Mouse (Mus musculus): ENCODE data around the gene Ifnk. TPM values are rescaled to one million over a fixed set of nuclear protein-coding genes. Genes with fewer than 3 reads are reported as not detected.

Ifnk gene
- polyA plus RNA-seq, 1 experiment: not detected

- Histone ChIP-seq H3K36me3 (replicated peaks; ENCODE audit: low read length) (no peaks in the 10 kb centered on the region), H3K4me3 (replicated peaks) (no peak overlapping the region), H3K4me1 (no peaks in the 10 kb centered on the region), H3K9me3 (no peaks in the 10 kb centered on the region), H3K27me3 (replicated peaks) (no peaks in the 10 kb centered on the region)
- TF ChIP-seq GATA1 (IDR thresholded peaks at IDR 0.05; ENCODE audit: borderline replicate concordance, low read length) (no peak), FLI1 (IDR thresholded peaks at IDR 0.05; ENCODE audit: low read length) (no peak)
Observed at GRCm38 (mm10) chr4:35121060-35121459, 30.8 kb upstream of the Ifnk start.

GRCm38 (mm10) chr4:35123087-35123486, 28.8 kb upstream of the Ifnk start:
- H3K4me3 ChIP-seq (replicated peaks): no peak overlapping the region
- H3K36me3 ChIP-seq (replicated peaks; ENCODE audit: low read length): no peaks in the 10 kb centered on the region
- H3K4me1 ChIP-seq: no peaks in the 10 kb centered on the region
- H3K27me3 ChIP-seq (replicated peaks): no peaks in the 10 kb centered on the region
- H3K9me3 ChIP-seq: no peaks in the 10 kb centered on the region
- TF ChIP-seq FLI1 (IDR thresholded peaks at IDR 0.05; ENCODE audit: low read length) (no peak), GATA1 (IDR thresholded peaks at IDR 0.05; ENCODE audit: borderline replicate concordance, low read length) (no peak)

- H3K9me3 ChIP-seq: no peaks in the 10 kb centered on the region
- no peaks in the 10 kb centered on the region for H3K27me3 ChIP-seq (replicated peaks)
- no peaks in the 10 kb centered on the region for H3K36me3 ChIP-seq (replicated peaks; ENCODE audit: low read length)
- TF ChIP-seq FLI1 (IDR thresholded peaks at IDR 0.05; ENCODE audit: low read length) (no peak), GATA1 (IDR thresholded peaks at IDR 0.05; ENCODE audit: borderline replicate concordance, low read length) (no peak)
- no peak overlapping the region for H3K4me3 ChIP-seq (replicated peaks)
- H3K4me1 ChIP-seq: no peaks in the 10 kb centered on the region
Observed at GRCm38 (mm10) chr4:35124027-35124426, 27.8 kb upstream of the Ifnk start.

- H3K36me3 ChIP-seq (replicated peaks; ENCODE audit: low read length): no peaks in the 10 kb centered on the region
- peaks cover 3% of the 10 kb centered on the region for H3K4me1 ChIP-seq
- H3K4me3 ChIP-seq (replicated peaks): no peak overlapping the region
- no peaks in the 10 kb centered on the region for H3K9me3 ChIP-seq
- TF ChIP-seq GATA1 (IDR thresholded peaks at IDR 0.05; ENCODE audit: borderline replicate concordance, low read length): no peak
- TF ChIP-seq FLI1 (IDR thresholded peaks at IDR 0.05; ENCODE audit: low read length): no peak
- no peaks in the 10 kb centered on the region for H3K27me3 ChIP-seq (replicated peaks)
Observed at GRCm38 (mm10) chr4:35125299-35125777, 26.5 kb upstream of the Ifnk start.

GRCm38 (mm10) chr4:35126776-35127175, 25.1 kb upstream of the Ifnk start:
- Histone ChIP-seq H3K36me3 (replicated peaks; ENCODE audit: low read length) (no peaks in the 10 kb centered on the region), H3K9me3 (no peaks in the 10 kb centered on the region), H3K27me3 (replicated peaks) (no peaks in the 10 kb centered on the region), H3K4me1 (peaks cover 6% of the 10 kb centered on the region), H3K4me3 (replicated peaks) (no peak overlapping the region)
- TF ChIP-seq FLI1 (IDR thresholded peaks at IDR 0.05; ENCODE audit: low read length) (no peak), GATA1 (IDR thresholded peaks at IDR 0.05; ENCODE audit: borderline replicate concordance, low read length) (no peak)

GRCm38 (mm10) chr4:35127759-35128158, 24.1 kb upstream of the Ifnk start:
- Histone ChIP-seq H3K9me3 (0 out of 2 replicates have a peak, but pooled peaks cover 2% of the 10 kb centered on the region), H3K4me1 (peaks cover 6% of the 10 kb centered on the region)
- TF ChIP-seq GATA1 (IDR thresholded peaks at IDR 0.05; ENCODE audit: borderline replicate concordance, low read length) (no peak), FLI1 (IDR thresholded peaks at IDR 0.05; ENCODE audit: low read length) (no peak)

GRCm38 (mm10) chr4:35130411-35130948, 21.4 kb upstream of the Ifnk start:
- no peaks in the 10 kb centered on the region for H3K36me3 ChIP-seq (replicated peaks; ENCODE audit: low read length)
- peaks cover 6% of the 10 kb centered on the region for H3K4me1 ChIP-seq
- H3K4me3 ChIP-seq (replicated peaks): no peak overlapping the region
- no peak for TF ChIP-seq FLI1 (IDR thresholded peaks at IDR 0.05; ENCODE audit: low read length)
- TF ChIP-seq GATA1 (IDR thresholded peaks at IDR 0.05; ENCODE audit: borderline replicate concordance, low read length): no peak
- no peaks in the 10 kb centered on the region for H3K27me3 ChIP-seq (replicated peaks)
- H3K9me3 ChIP-seq: peaks cover 10% of the 10 kb centered on the region; the same call in 1 of the 2 replicates

More at GRCm38 (mm10) chr4:35127759-35128158, 24.1 kb upstream of the Ifnk start:
- Histone ChIP-seq H3K4me3 (replicated peaks) (no peak overlapping the region), H3K27me3 (replicated peaks) (no peaks in the 10 kb centered on the region), H3K36me3 (replicated peaks; ENCODE audit: low read length) (no peaks in the 10 kb centered on the region)

- no peaks in the 10 kb centered on the region for H3K27me3 ChIP-seq (replicated peaks)
- TF ChIP-seq GATA1 (IDR thresholded peaks at IDR 0.05; ENCODE audit: borderline replicate concordance, low read length): no peak
- H3K4me1 ChIP-seq: peaks cover 6% of the 10 kb centered on the region
- peaks cover 10% of the 10 kb centered on the region; the same call in 1 of the 2 replicates for H3K9me3 ChIP-seq
- H3K36me3 ChIP-seq (replicated peaks; ENCODE audit: low read length): no peaks in the 10 kb centered on the region
- H3K4me3 ChIP-seq (replicated peaks): no peak overlapping the region
Observed at GRCm38 (mm10) chr4:35131592-35131991, 20.3 kb upstream of the Ifnk start.

- Histone ChIP-seq H3K36me3 (replicated peaks; ENCODE audit: low read length) (no peaks in the 10 kb centered on the region), H3K4me1 (peaks cover 13% of the 10 kb centered on the region)
- TF ChIP-seq GATA1 (IDR thresholded peaks at IDR 0.05; ENCODE audit: borderline replicate concordance, low read length) (no peak), FLI1 (IDR thresholded peaks at IDR 0.05; ENCODE audit: low read length) (no peak)
Observed at GRCm38 (mm10) chr4:35133411-35133810, 18.4 kb upstream of the Ifnk start.

GRCm38 (mm10) chr4:35134846-35135611, 16.8 kb upstream of the Ifnk start:
- Histone ChIP-seq H3K27me3 (replicated peaks) (no peaks in the 10 kb centered on the region), H3K9me3 (peaks cover 10% of the 10 kb centered on the region; the same call in 1 of the 2 replicates), H3K4me3 (replicated peaks) (no peak overlapping the region), H3K4me1 (peaks cover 13% of the 10 kb centered on the region), H3K36me3 (replicated peaks; ENCODE audit: low read length) (no peaks in the 10 kb centered on the region)
- no peak for TF ChIP-seq GATA1 (IDR thresholded peaks at IDR 0.05; ENCODE audit: borderline replicate concordance, low read length)

More at GRCm38 (mm10) chr4:35133411-35133810, 18.4 kb upstream of the Ifnk start:
- H3K9me3 ChIP-seq: peaks cover 10% of the 10 kb centered on the region; the same call in 1 of the 2 replicates
- H3K27me3 ChIP-seq (replicated peaks): no peaks in the 10 kb centered on the region
- no peak overlapping the region for H3K4me3 ChIP-seq (replicated peaks)
